Mouse (Mus musculus): ENCODE data around the gene Arhgef10l.

DNA sequence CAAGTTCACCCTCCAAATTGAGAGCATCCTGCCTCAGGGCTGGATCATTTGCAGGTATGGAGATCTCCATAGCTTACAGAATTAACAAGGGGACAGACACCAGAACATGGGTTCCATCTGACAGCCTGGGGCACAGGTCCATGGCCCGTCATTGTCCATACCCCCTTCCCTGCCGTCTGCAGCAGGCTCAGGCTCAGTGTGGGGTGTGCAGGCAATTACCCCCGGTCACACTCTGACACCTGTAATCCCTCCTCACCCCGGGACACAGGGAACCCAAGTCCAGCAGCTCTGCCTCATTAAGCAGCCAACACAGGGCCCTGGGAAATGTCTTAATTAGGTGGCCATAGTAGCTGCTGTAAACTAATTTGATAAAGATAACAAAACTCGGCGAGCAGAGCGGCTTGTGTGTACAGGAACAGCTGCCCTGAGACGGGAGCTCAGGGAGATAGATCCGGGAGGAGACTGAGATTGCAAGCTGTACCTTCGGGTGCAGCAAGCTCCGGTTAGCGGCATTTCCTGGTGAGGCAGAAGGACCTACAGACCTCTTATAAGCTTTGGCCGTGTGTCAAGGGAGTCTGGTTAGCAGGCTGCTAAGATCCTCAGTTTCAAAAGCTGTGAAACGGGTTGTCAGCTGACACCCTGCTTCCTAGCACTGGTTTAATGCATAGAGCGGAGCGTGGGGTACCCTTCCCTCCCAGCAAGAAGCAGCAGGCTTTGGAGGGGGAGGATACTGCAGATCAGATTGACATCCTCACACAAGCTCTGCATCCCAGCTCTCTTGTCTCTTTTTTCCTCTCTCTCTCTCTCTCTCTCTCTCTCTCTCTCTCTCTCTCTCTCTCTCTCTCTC is 161.5 kb downstream of the Arhgef10l start:
- TF ChIP-seq CTCF (IDR thresholded peaks at IDR 0.05; ENCODE audit: insufficient read depth, low read length): no peak
- TF ChIP-seq POLR2A (IDR thresholded peaks at IDR 0.05; ENCODE audit: borderline replicate concordance, extremely low read depth, low read depth, low read length): no peak

All from lung, adult 2 months (tissue).